Mouse (Mus musculus) kidney, adult 8-10 months (tissue): ENCODE measurements around the gene Pecam1.
A peak's percentile ranks its signal among the peaks of the same experiment; 100 is the strongest.
"Not testable (repeated sequence)": the region's sequence is repeated elsewhere in the genome, so short reads cannot be mapped to it uniquely, and the experiment has no call there.

Source experiments
- DNase-seq, 2 experiments: peaks; one replicate each; pipeline ENCODE4 v3.0.0; 2022

Pecam1 gene

DNA sequence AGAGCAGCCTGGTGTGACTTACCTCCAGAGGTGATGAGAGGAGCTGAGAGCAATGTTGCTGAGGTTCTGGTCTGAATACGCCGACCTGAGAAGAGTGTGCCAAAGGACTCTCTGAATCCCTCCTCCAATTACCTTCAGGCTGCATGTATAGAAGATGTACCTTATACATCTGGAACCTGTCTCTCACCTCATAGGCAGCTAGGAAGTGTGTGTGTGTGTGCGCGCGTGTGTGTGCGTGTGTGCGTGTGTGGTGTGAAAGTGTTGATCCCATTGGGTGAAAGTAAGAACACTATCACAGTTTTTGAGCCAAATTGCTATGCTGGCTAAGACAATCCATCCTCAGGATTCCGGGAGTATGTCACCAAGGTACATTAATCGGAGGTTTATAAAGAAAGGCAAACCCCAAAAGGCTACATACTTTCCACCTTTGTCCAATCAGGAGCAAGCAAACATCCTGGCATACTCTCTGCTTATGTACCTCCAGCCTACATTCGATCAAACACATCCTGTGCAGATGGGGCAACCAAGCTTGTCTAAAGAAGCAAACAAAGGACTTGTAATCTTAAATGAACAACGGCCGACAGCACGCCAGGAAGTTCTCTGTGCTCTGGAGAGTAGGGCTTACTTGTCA lies at the start of gene Pecam1:
Gene Pecam1 (minus strand): TSS at position 508 of the 631 bp plus-strand sequence.
- no peak for DNase-seq

DNA sequence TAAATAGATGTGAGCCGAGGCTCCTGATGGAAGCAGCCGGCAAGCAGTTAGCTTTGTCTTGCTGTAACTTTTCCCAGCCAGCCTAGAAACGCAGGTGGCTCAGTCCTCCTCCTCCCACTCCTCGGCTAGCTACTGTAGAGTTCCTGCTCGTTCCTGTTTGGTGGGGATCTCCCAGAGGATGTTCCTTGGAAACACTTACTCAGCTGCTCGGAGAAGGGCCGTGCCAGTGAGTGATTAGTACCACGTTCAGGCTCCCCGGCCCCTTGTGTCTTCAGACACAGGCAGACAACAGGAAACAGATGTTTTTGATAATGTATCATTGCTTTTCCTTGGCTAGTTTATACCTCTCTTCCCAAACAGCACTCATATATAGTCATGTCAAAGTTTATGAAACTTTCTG lies 45.3 kb upstream of the Pecam1 start:
- no peak for DNase-seq

- no peak for DNase-seq
Observed at GRCm38 (mm10) chr11:106793846-106794245, 43.4 kb upstream of the Pecam1 start.

- no peak for DNase-seq
Observed at GRCm38 (mm10) chr11:106789649-106790048, 39.2 kb upstream of the Pecam1 start.

- peak; percentile 98 to 99 for DNase-seq
Observed at GRCm38 (mm10) chr11:106788775-106789459, 38.5 kb upstream of the Pecam1 start, which contains the start of the genes Ddx5 and Cep95. TSS of gene Ddx5 (minus strand) at chr11:106789185. TSS of gene Cep95 (plus strand) at chr11:106789252.

DNA sequence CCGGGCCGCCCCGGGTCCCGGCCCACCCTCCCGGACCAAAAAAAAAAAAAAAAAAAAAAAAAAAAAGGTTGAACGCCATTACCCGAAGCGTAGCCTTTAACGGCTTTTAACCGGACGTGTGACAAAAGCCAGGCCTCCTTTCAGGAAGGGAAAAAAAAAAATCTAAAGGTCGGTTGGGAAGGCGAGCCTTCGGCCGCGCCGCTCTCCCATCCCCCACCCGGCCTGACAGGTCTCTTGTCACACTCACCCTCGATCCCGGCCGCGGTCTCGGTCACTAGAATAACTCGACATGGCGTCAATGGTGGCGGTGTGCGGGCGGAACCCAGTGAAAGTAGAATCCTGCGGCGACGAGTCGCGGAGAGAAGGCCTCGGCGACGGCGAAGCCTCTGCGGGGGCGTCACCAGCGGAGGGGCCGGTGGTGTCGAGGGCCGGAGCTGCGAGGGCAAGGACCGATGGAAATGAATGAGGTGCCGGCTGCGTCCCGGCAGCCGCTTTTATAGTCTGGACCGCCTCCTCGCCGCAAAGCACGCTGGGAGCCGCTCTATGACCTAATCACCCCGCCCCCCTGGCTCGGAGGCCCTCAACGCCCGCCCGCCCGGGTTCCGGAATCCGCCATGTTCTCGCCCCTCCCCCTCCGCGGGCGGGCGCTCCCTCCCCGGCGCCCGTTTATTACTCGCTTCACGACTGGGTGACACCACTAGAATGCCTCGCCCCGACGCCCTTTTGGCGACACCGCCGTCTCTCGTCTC lies 37.8 kb upstream of the Pecam1 start:
- DNase-seq: peak; percentile 96 to 98

GRCm38 (mm10) chr11:106787131-106788025 lies 37.0 kb upstream of the Pecam1 start:
- DNase-seq: peak; percentile 90 to 93

- no peak for DNase-seq
Observed at GRCm38 (mm10) chr11:106785043-106785442, 34.6 kb upstream of the Pecam1 start.

DNA sequence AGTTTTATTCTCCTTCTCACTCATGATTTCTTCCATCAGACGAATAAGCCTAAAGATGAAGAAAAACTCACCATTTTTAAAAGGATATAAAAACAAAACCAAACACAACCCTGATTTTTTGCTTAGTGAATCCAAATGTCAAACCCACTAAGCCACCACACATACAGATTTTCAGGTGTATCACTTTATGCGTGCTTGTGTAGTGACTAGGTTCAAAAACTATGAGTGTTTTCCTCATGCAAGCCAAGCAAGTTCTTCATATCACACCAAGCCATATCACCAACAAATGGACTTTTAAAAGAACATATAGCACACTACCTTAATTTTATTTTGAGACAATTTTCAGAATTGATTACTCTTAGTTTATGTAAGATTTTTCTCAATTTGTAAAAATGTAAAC lies 34.0 kb upstream of the Pecam1 start:
- no peak for DNase-seq

DNA sequence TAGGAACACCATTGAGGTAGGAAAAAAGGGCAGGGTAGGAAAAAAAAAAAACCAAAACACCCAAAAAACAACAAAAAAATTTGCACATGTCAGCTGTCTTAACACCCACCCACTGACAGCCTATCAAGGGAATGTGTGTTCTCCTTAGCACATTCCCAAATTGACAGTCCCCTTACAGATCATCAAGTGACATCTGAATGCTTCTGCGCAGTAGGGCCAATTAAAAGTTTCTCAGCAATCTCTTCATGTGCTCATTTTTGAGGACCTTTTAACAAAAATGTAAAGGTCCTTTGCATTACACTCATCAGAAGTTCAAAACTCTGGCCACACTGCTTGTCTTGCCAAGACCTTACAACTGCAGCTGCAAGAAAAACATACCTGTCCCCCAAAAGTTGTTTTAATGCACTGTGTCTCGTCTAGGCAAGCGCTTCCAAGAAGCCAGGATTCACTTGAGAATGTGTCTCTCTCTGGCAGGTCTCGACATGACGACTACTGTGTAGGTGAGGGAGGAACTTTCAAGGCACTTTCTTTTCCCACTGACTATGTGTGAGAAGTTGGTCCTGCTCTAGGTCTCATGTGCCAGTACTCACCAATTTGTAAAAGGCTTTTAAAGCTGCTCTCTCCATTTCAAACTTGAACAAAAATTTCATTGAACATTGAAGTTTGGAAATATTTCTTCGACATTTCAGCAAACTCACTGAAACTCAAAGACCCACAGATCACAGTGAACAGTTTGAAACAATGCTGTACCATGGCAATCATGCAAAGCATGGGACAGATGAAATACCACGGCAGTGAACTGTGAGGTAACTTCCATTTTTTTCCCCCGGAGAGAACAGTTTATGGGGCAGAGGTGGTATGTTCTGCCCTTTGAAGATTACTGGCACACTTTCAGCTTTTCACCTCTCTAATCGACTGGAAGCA lies 32.7 kb upstream of the Pecam1 start:
- DNase-seq: no peak

GRCm38 (mm10) chr11:106782271-106782670 lies 31.8 kb upstream of the Pecam1 start:
- not testable (repeated sequence) for DNase-seq

GRCm38 (mm10) chr11:106780590-106781220 lies 30.3 kb upstream of the Pecam1 start:
- DNase-seq: no peak

DNA sequence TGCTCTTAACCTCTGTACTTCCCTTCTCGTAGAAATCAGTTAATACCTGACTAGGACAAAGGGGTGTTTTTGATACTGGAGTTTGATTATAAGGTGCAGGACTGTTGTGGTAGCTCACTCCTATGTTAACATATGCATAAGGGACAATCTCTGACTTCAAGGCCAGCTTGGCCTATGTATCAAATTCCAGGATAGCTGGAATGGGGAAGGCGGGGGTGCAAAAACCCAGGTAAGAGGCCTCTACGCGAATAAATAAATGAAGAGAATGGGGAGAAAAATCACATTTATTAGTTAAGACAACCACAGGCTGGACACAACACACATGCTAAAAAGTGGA lies 29.6 kb upstream of the Pecam1 start:
- DNase-seq: no peak

- DNase-seq: peak; percentile 92
Observed at GRCm38 (mm10) chr11:106779388-106780088, 29.1 kb upstream of the Pecam1 start, which contains the start of gene Polg2. TSS of gene Polg2 (minus strand) at chr11:106779537.

DNA sequence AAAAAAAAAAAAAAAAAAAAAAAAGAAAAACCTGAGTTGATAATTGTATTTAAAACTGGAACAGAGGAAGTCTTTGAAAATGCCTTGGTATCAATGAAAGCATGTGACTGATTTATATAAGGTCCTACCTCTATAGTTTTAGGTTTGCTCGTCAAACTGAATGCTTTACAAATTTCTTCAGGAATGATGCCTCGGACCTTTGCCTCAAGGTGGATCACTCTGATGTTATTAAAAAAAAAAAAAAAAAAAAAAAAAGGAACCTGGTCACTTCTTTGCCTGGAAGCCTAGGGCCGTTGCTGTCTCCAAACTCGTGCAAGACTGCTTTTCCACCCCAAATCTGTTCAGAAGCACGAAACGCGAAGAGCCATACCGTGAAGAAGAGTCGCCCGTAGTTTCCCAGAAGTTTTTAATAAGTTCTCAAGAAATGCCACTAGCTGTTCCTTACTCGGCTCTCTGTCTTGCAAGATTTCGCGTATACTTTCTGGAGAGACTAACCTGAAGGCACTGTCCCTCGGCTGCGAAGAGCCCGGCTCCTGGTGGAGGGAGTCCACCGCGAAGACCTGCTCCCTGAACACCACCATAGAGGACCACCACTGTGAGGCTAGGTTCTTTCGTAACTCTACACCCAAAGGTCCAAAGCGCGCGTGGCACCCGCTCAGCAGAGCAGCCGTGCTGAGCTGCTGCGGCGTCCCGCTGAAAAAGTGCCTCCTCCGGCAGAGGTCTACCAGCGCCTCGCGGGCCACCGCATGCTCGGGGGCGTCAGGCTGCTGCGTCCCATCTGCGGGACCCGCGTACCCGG lies 28.4 kb upstream of the Pecam1 start:
- no peak for DNase-seq

- DNase-seq: no peak
Observed at GRCm38 (mm10) chr11:106778132-106778531, 27.7 kb upstream of the Pecam1 start.

GRCm38 (mm10) chr11:106777395-106777794 lies 27.0 kb upstream of the Pecam1 start:
- DNase-seq: peak; percentile 37 to 58

GRCm38 (mm10) chr11:106776960-106777359 lies 26.5 kb upstream of the Pecam1 start:
- DNase-seq: peak; percentile 54 to 63

DNA sequence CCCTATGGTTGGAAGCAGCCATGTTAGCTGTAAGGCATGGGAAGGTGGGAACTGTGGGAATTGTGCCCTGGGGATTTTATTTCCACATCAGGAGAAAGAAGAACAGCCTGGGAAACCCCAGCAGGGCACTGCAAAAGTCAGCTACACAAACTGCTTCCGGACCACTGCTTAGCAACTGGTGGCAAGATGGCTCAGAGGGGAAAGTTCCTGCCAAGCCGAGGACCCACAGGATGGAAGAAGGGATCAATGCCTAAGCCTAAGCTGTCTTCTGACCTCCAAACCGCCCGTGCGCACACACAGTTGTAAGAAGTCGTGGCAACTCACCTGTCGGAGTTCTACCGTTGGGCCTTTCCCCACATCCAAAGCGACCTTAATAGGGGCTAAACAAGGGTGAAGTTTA lies 22.6 kb upstream of the Pecam1 start:
- DNase-seq: no peak
